Mouse (Mus musculus): ENCODE results near the gene Rtl9. TPM values are rescaled to one million over a fixed set of nuclear protein-coding genes. Genes with fewer than 3 reads are reported as not detected.

The Rtl9 gene
- polyA plus RNA-seq (2017; shearing (Covaris generic)): not detected

DNA sequence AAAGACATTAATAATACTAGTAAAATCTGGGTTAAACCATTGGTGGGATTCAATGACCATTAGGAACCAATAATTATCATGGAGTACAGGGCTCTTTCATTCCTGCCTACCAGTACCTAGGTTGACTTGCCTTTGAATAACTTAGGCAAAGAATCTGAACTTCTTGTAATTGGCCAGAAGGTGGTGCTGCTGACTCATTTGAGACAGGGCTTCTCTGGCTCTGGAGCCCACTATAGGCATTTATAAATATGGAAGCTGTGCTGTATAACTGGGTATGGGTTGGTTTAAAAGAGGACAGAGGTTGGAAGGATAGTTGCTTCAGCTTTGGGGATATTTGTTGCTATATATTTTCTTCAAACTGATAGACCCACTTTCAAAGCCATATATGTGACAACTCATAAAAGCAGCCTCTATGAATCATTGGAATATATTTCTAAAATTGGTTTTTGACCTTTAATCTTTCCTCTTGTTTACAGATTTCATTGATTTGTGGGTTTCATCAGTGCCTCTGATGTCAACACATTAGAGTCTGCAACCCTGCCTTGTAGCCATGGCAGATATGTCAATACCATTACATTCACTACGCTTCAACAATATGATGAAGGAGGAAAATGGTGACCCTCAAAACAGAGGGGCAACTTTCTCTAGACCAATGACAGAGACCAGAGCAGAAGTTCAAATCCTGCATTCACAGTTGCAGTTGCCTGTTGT is at the start of gene Rtl9:
TSS of gene Rtl9 (plus strand) at position 551 of the 711 bp plus-strand sequence.
- ATAC-seq: no peak

DNA sequence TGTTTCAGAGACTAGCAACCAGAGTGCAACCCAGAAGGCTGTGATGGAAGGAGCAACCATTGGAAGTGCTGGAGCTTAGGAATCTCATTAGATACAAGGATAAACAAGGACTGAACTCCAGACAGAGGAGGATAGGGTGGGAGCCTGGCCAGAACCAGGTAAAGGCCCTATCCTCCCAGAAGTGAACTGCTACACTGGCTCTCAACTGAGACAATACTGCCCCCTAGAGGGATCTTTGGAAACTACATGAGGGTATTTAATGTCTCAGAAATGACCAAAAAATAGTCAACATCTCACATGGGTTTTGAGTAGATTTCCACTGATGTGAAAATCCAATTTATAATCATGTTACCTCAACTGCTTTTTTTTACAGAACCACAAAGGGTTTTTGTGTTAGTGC is 47.9 kb upstream of the Rtl9 start:
- peak; percentile 36 for ATAC-seq

DNA sequence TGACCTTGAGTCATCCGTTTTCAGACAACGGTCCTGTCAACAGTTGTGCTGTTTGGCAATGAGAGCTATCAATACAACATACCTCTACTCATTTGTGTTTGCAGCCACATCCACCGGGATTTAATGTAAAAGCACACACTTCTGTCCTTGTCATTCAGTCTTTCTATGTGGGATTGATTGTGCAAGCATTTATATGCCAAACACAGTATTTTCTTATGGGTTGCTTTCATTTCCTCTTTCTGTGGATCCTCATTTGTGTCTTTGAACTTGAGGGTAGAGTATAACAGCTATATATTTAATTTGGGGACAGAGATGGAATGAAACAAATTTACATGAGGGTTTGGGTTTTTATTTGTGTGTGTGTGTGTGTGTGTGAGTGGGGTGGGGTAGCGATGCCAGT is 47.5 kb upstream of the Rtl9 start:
- ATAC-seq: no peak

DNA sequence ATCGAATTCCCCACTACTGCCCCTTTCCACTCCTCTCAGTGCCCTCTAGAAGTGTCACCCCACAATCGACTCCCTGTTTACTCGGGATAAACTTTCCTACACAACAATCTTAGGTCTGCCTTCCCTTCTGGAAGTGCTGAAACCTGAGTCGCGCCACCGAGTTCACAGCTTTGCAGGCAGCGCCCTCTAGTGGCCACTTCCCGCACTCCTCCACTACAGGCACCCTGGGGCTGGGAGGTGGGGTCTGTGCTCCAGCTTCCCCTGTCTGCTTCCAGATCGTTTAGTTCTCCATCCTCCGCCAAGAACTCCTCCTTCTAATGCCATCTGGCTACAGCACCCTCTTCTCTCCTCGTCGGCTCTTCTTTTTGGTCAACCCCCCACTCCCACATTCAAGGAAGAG is 40.6 kb upstream of the Rtl9 start:
- no peak for ATAC-seq

DNA sequence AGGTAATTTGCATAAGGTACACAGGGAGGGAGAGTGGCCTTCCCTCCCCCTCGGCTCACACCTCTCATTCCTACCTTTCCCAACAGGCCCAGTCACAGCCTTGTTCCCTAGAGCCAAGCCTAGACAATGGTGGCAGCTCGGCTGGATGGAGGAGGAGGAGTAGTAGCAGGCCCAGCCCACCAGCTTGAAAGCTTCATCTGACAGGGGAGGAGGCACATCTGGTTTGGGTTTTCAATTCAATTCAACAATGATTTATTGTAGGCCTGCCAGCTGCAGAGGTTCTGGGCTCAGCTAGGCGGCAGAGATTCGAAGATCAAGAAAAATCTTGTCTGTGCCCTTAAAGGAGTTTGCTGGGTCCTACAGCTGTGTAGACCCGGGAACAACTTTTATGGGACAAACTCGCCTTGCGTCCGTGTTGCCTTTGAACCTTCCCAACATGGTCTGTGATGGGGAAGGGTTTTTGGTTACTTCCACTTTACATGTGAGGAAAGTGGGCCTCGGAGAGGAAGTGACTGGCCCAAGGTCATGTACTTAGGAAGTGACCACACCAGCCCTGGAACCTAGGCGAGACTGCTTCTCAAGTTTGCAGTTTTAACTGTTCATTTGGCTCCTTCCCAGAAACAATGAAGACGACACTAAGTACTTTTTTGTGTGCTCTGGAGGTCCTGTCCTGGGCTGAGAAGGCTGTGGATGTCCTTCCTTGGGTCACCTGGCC is 36.6 kb upstream of the Rtl9 start:
- no peak for ATAC-seq

DNA sequence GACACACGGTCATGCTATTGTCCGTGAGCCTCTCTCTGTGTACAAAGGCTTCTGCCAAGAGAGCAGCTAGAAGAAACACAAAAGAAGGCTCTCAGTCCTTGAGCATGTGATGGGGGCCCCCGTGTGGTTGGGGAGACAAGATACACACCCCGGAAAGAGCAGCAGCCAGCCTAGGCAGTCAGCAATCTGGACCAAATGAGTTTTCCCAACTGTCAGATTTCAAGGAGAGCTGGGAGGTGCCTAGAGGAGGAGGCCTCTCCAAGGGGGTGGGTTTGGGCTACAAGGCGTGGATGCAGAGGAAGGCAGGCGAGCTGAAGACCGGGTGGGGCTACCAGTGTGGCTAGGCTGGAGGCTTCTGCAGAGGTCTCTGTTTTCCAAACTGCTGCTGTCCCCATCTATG is 35.6 kb upstream of the Rtl9 start:
- ATAC-seq: no peak

DNA sequence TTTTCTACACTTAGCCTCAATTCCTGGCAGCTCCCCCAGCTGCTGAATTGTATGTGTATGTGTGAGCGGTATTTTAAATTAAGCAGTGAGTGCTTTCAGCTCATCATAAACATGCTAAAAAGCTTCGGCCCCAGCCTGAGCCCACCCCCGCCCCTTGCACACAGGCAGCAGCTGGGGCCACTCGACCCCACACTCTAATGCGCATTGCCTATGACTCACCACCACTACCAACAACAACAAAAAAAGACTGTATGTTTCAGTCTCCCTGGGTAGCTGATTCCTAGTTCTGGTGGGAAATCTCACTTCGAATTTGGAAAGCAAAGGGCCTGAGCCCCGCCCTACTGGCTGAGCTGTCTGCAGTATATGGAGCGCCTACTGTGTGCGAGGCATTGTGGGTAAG is 35.1 kb upstream of the Rtl9 start:
- ATAC-seq: no peak

DNA sequence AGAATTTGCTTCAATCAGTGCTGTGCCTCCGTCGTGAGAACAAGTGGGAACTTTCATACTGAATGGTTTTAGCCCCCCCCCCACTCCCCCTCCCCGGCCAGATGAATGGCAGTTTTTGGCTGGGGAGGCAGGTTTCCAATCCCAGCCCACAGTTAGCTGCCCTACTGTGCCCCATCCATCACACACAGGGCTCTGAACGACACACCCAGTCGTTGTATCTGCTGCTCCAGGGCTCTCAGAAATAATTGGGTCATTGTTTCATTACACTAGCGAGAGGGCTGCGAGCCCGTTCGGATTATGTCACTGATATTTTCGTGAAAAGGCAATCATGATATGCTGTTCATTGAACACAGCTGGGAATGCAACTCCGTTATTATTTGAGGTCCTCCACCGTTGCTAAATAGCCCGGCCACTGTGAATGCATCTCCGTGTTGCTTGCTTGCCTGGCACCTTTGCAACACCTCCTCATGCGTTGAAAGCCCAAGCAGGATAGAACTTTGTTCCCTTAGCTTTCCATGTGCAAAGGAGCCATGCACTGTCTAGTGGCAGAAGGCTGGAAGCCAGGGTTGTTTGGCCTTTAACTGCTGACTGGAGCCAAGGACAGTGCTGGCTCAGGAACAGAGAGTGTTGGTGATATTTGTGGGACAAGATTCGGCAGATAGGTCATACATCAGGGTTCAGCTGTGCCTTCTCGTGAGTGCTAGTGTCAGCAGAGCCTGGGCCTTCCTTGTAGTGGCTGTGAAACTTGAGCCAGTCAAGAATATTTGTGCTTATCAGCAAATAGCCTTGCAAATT is 32.9 kb upstream of the Rtl9 start:
- ATAC-seq: no peak

DNA sequence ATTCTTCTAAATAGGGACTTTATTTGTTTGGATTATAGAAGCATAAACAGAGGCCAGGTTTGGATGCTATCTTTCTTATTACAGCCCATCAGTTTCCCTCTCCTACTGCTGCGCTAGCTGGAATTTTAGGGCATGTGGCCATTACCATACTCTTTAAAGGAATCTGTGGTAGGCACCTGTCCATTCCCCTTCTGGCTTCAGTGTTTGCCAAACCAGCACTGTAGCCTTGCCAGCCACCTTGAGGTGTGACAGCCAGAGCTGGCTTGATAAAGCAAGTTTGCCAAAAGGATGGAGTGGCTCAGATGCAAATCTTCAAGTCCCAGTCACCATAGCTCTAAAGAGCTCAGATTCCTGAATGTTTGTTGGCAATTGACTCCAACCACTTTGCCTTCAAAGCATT is 32.3 kb upstream of the Rtl9 start:
- ATAC-seq: no peak

DNA sequence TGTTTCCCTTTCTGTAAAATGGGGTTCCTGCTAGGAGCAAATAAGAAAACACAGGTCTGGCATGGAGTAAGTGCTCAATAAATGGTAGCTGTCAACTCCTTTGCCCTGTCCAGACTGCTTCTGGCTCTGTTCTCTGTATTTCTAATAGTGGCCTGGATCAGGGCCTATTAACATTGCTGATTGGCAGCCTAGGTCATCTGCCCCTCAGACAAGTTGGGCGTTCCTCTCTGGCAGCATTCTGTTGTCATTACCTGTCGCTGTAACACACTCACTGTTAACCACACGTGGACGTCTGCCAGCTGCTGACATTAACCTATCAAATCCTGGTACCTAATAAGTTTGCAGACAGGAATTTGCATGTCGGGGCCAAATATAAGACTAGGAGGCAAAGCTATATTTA is 31.8 kb upstream of the Rtl9 start:
- ATAC-seq: no peak

DNA sequence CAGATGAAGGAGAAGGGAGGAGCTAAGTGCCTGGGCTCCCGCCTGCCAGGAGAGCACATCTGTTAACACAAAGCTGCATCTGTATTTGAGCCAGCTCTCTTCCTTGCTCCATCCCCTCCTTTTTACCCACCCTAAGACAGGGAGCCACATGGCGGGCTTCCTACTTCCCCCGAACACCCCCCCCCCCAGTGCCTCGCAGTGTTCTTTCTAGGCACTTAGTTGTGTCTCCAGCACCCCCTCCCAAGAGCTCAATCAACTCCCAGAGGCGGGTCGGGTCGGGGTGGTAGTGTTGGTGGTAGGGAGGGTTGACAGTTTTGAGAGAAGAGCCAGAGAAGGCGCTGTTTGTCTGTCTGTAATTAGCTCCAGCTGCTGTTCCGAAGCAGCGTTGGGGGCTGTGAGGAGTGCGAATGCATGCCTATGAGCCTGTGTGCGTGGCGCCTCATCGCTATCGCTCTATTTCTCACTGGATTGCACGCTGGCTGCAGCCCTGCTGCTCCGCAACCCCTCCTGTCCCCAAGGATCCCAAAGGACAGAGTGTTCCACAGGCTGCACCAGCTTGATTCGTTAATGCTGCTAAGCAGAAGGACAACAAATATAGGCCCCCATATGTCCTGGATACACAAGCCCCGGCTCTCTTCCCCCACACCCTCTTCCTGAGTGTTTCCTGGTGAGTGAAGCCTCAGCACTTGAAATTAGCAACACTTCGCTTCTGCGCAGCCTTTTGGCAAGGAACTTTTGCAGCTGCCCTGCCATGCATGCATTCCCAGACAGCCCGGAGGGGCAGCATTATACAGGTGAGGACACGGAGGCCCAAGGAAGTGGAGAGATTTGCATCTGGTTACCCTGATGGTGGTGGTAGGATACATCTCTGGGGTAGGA is 18.7 kb upstream of the Rtl9 start:
- ATAC-seq: no peak

DNA sequence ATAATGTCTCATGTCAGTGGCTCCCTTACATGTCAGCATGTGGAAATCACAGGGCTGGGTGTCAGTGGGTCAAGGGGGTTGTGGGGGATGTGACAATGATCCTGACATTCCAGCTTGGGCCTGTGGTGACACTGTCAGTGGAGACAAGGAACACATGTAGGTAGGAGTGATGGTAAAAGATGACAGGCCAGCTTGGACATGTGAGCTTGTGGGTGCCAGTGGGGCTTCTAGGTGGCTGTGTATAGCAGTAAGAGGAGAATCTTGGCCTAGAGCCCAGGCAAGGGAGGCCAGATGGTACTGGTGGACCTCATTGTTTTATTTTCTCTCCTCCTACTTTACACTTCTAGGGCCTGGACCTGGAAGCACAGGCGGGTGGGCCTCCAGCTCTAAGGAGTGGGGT is 16.7 kb upstream of the Rtl9 start:
- no peak for ATAC-seq

DNA sequence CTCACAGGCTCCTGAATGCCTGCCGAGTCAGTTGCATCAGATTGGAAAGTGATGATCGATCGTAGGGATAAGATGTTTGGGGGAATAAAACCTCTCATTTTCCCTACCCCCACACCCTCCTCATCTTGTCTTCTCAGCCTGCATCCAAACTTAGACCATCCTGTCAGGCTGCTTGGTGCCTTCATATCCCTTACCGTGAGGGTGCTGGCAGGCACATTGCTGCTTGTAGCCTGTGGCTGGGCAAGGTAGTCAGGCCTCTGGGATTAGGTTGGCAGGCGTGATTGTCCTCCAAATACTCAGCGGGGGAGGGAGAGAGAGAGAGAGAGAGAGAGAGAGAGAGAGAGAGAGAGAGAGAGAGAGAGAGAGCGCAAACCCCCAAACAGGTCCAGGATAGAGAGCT is 11.2 kb upstream of the Rtl9 start:
- ATAC-seq: no peak

DNA sequence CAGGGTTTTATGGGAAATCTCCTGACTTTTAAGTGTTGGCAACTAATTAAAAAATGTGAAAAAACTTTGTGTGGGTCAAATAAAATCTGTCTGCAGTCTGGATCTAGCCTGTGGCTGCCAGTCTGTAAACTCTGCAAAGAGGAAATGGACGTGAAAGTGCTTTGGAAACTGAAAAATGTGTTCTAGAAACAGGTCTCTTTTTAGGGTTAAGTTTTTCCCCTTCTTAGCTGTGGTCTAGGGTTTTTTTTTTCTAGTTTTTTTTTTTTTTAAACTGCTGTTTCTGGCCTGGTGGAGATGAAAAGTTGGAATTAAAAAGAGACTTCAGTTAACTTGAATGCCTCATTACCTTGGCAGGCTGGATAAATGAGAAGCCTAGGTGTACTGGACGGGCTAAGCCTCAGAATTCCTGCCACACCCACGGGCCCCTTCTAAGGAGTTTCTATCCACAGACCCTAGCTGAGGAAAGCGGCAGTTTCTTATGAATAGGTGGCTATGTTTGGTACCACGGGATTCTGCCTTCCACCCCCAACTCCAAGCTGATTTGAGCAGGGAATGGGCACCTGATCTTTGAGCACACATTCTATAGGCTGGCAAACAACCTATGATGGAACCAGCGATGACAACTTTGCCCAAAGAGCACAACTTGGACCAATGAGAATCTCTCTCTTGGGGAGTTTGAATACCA is 8.3 kb upstream of the Rtl9 start:
- ATAC-seq: no peak

DNA sequence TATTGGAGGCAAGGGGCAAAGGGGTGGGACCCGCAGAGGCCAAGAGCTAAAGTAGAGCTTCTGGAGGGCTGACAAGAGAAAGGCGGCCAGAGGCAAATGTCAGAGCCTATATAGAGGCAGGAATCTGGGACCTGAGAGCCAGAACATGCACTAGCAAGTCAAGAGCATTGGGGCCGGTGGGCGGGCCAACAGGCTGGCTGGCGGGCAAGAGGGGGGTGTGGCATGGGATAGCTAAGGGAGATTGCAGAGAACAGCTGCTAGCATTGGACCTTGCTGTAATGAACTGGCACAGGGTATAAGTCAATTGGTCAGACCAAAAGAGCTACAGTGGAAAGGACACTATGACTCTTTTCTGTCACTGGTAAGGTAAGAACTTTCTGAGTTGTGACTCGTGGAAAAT is 1.8 kb upstream of the Rtl9 start:
- ATAC-seq: no peak

DNA sequence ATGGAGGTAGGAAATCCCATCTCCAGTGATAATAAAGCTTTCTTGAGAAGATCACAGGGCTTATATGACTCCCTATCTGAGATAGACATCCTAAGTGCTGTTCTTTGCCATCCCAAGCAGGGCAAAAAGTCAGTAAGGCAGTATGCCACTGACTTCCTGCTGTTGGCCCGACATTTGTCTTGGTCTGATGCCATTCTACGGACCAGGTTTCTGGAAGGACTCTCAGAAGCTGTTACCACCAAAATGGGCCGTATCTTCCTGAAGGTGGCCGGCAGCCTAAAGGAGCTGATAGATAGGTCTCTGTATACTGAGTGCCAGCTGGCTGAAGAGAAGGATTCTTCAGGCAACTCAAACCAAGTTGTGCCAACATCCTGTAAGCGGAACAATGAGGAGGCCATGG is 3.8 kb downstream of the Rtl9 start:
- no peak for ATAC-seq

DNA sequence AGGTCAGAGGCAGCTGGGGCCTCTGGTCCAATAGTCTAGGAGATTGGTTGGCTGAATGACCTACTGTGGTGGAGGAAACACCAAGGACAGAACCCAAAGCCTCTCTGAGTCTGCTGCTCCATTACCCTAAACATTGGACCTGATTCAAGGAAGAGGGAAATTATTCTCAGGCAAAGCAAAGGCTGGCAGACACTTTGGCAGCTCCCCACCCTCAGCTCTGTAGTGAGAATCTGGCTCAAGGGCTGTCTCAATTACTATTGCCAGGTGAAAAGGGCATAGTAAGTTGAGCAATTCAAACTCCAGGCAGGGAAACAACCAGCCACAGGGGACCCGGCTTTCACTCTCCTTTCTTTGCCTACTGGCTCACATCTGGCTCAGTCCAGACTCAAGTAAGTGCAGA is 6.5 kb downstream of the Rtl9 start:
- no peak for ATAC-seq

DNA sequence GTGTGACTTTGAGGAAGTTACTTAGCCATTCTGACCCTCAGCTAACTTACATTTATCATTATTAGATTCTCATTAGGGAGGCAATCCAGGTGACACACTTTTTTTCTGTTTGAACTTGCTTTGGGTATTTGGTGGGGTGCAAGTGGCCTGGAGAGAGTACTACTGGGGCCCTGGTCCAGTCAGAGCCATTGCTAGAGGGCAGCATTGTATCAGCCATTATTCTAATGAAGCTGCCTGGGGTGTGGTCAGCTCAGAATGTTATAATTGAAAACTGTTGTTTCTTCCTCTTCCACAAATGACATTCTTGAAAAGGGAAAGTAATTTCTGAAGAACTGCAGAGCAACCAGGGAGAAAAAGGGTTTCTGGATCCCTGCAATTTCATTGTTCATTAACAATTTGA is 13.2 kb downstream of the Rtl9 start:
- ATAC-seq: no peak

All from activated CD4-positive, CD25-positive, alpha-beta regulatory T cell, adult 4 months (primary cell).